Mouse (Mus musculus) myocyte (in vitro differentiated cells): Measurements from ENCODE around the gene Kcnab1. TPM values are rescaled to one million over a fixed set of nuclear protein-coding genes. Genes with fewer than 3 reads are reported as not detected.

Source experiments
- H3K27me3 ChIP-seq: one replicate; pipeline ENCODE4 v1.6.1; 2011; ENCODE audit not compliant: control insufficient read depth, insufficient read depth, insufficient read length
- H3K36me3 ChIP-seq: one replicate; pipeline ENCODE4 v1.6.1; 2011; ENCODE audit not compliant: control insufficient read depth, insufficient read depth
- H3K4me2 ChIP-seq: one replicate; pipeline ENCODE4 v1.6.1; 2011; ENCODE audit warnings: low read depth, control low read depth
- H3K4me3 ChIP-seq: one replicate; pipeline ENCODE4 v1.5.1; 2011; ENCODE audit warnings: mild to moderate bottlenecking, control low read depth, moderate library complexity
- H3K79me2 ChIP-seq: one replicate; pipeline ENCODE4 v1.6.1; 2011; ENCODE audit not compliant: control insufficient read depth, insufficient read depth
- H3ac ChIP-seq: one replicate; pipeline ENCODE4 v1.6.1; 2011; ENCODE audit not compliant: control insufficient read depth, insufficient read length
- CEBPB ChIP-seq: IDR thresholded peaks from 2 replicates; pipeline ENCODE4 v1.6.1; 2011; ENCODE audit warnings: mild to moderate bottlenecking, moderate library complexity; ENCODE audit not compliant: poor library complexity, insufficient read depth, severe bottlenecking
- E2F4 ChIP-seq: IDR thresholded peaks from one replicate; pipeline ENCODE4 v1.6.1; 2011; ENCODE audit warnings: mild to moderate bottlenecking, control low read depth, moderate library complexity; ENCODE audit not compliant: insufficient read depth
- MAX ChIP-seq: IDR thresholded peaks from one replicate; pipeline ENCODE4 v1.6.1; 2011; ENCODE audit warnings: low read depth, mild to moderate bottlenecking, control low read depth
- MYOG ChIP-seq, 3 experiments: IDR thresholded peaks; one replicate each; pipeline ENCODE4 v1.6.1; 2011; ENCODE audit warnings: control low read depth in 2 of 3, low read depth in 2 of 3, mild to moderate bottlenecking in 2 of 3; ENCODE audit not compliant: insufficient read length in 2 of 3, control insufficient read depth in 1 of 3, insufficient read depth in 1 of 3
- POLR2A ChIP-seq: IDR thresholded peaks from one replicate; pipeline ENCODE4 v1.6.1; 2011; ENCODE audit warnings: low read depth, mild to moderate bottlenecking, control low read depth, moderate library complexity; ENCODE audit not compliant: insufficient read length
- POLR2AphosphoS2 ChIP-seq: IDR thresholded peaks from one replicate; pipeline ENCODE4 v1.6.1; 2011; ENCODE audit warnings: low read depth, control low read depth; ENCODE audit not compliant: insufficient read length
- REST ChIP-seq: IDR thresholded peaks from one replicate; pipeline ENCODE4 v1.6.1; 2011; ENCODE audit warnings: mild to moderate bottlenecking, control low read depth, moderate library complexity; ENCODE audit not compliant: insufficient read depth, insufficient read length
- SRF ChIP-seq: IDR thresholded peaks from one replicate; pipeline ENCODE4 v1.6.1; 2011; ENCODE audit warnings: low read depth; ENCODE audit not compliant: control insufficient read depth, insufficient read length
- TCF12 ChIP-seq: IDR thresholded peaks from one replicate; pipeline ENCODE4 v1.6.1; 2011; ENCODE audit warnings: mild to moderate bottlenecking, control low read depth; ENCODE audit not compliant: poor library complexity, insufficient read depth, severe bottlenecking
- TCF3 ChIP-seq: IDR thresholded peaks from one replicate; pipeline ENCODE4 v1.6.1; 2011; ENCODE audit warnings: low read depth, control low read depth; ENCODE audit not compliant: insufficient read length
- USF1 ChIP-seq: IDR thresholded peaks from one replicate; pipeline ENCODE4 v1.6.1; 2011; ENCODE audit warnings: low read depth, mild to moderate bottlenecking, control low read depth, moderate library complexity
- polyA plus RNA-seq: library from polyadenylated mRNA; unstranded; fragments of >200 nt; fragmentation: generic; extraction: Trizol; gene quantifications from one replicate; pipeline ENCODE4 v1.2.1, GENCODE M21; 2012; ENCODE audit warnings: missing spikeins

Kcnab1 gene
- polyA plus RNA-seq, 1 experiment = 0.08 TPM

- no peaks in the 10 kb centered on the region for H3K79me2 ChIP-seq
- no peak overlapping the region for H3ac ChIP-seq
- TF ChIP-seq POLR2AphosphoS2 = no peak
- H3K36me3 ChIP-seq = no peaks in the 10 kb centered on the region
- no peak overlapping the region for H3K4me3 ChIP-seq
- H3K4me2 ChIP-seq = no peak overlapping the region
- no peaks in the 10 kb centered on the region for H3K27me3 ChIP-seq
Measured at GRCm38 (mm10) chr3:65358275-65358674, 249.1 kb downstream of the Kcnab1 start.

- no peak overlapping the region for H3K4me2 ChIP-seq
- TF ChIP-seq USF1 = no peak
- TF ChIP-seq REST = no peak
- TF ChIP-seq TCF3 = no peak
- no peak for TF ChIP-seq POLR2A
- TF ChIP-seq SRF = no peak
- no peak for TF ChIP-seq MAX
- no peak for TF ChIP-seq E2F4
- no peak for TF ChIP-seq POLR2AphosphoS2
- no peaks in the 10 kb centered on the region for H3K27me3 ChIP-seq
- no peak overlapping the region for H3ac ChIP-seq
- no peak overlapping the region for H3K4me3 ChIP-seq
- no peaks in the 10 kb centered on the region for H3K79me2 ChIP-seq
- H3K36me3 ChIP-seq = no peaks in the 10 kb centered on the region
Measured at GRCm38 (mm10) chr3:65358841-65359240, 249.7 kb downstream of the Kcnab1 start.

- Histone ChIP-seq H3K4me2 (no peak overlapping the region), H3ac (no peak overlapping the region), H3K79me2 (no peaks in the 10 kb centered on the region), H3K4me3 (no peak overlapping the region), H3K36me3 (no peaks in the 10 kb centered on the region), H3K27me3 (no peaks in the 10 kb centered on the region)
- TF ChIP-seq POLR2AphosphoS2 (no peak), MYOG (IDR thresholded peaks at IDR 0.05; ENCODE audit: control insufficient read depth in 1 of 3, insufficient read depth in 1 of 3, insufficient read length in 2 of 3, low read depth in 2 of 3) (no peak), TCF12 (no peak)
Measured at GRCm38 (mm10) chr3:65360163-65360969, 251.2 kb downstream of the Kcnab1 start.

- TF ChIP-seq CEBPB = no peak
- no peak for TF ChIP-seq MYOG (IDR thresholded peaks at IDR 0.05; ENCODE audit: control insufficient read depth in 1 of 3, insufficient read depth in 1 of 3, insufficient read length in 2 of 3, low read depth in 2 of 3)
- no peak for TF ChIP-seq POLR2AphosphoS2
- TF ChIP-seq E2F4 = no peak
- no peak for TF ChIP-seq MAX
- no peak for TF ChIP-seq TCF3
- TF ChIP-seq TCF12 = no peak
- no peak for TF ChIP-seq SRF
- Histone ChIP-seq H3K79me2 (no peaks in the 10 kb centered on the region), H3K4me2 (no peak overlapping the region), H3K4me3 (no peak overlapping the region), H3ac (no peak overlapping the region), H3K36me3 (no peaks in the 10 kb centered on the region), H3K27me3 (no peaks in the 10 kb centered on the region)
Measured at GRCm38 (mm10) chr3:65363438-65363837, 254.3 kb downstream of the Kcnab1 start.

GRCm38 (mm10) chr3:65365184-65365583, 256.0 kb downstream of the Kcnab1 start:
- H3K4me2 ChIP-seq = no peak overlapping the region
- H3K36me3 ChIP-seq = peaks cover 4% of the 10 kb centered on the region
- H3K79me2 ChIP-seq = no peaks in the 10 kb centered on the region
- H3K27me3 ChIP-seq = no peaks in the 10 kb centered on the region
- no peak for TF ChIP-seq POLR2A
- no peak for TF ChIP-seq TCF3
- no peak for TF ChIP-seq SRF
- TF ChIP-seq MAX = no peak
- no peak overlapping the region for H3K4me3 ChIP-seq
- no peak overlapping the region for H3ac ChIP-seq

GRCm38 (mm10) chr3:65365921-65366710, 256.9 kb downstream of the Kcnab1 start:
- H3K79me2 ChIP-seq = no peaks in the 10 kb centered on the region
- H3K4me3 ChIP-seq = no peak overlapping the region
- no peaks in the 10 kb centered on the region for H3K27me3 ChIP-seq
- H3ac ChIP-seq = no peak overlapping the region
- no peak overlapping the region for H3K4me2 ChIP-seq
- peaks cover 11% of the 10 kb centered on the region for H3K36me3 ChIP-seq
- TF ChIP-seq E2F4 = no peak
- no peak for TF ChIP-seq TCF3
